Mouse (Mus musculus) forebrain, embryonic 13.5 days (tissue): ENCODE results near the gene Arhgef7. TPM values are rescaled to one million over a fixed set of nuclear protein-coding genes. Genes with fewer than 3 reads are reported as not detected.

Experiments
- ATAC-seq: fragments of 200-750 bp; cut with Nextera tagmentation; 2 replicates; pipeline ENCODE4 v1.8.0; 2017
- H3K27ac ChIP-seq: fragments of 300-500 bp; sonication (generic); 2 replicates; pipeline ENCODE4 v1.5.1; 2015; ENCODE audit warnings: inconsistent platforms, mild to moderate bottlenecking, moderate library complexity
- H3K27me3 ChIP-seq: fragments of 300-500 bp; sonication (generic); 2 replicates; pipeline ENCODE4 v1.6.1; 2015; ENCODE audit warnings: mild to moderate bottlenecking, inconsistent platforms
- H3K36me3 ChIP-seq: fragments of 300-500 bp; sonication (generic); 2 replicates; pipeline ENCODE4 v1.6.1; 2015; ENCODE audit warnings: mild to moderate bottlenecking, inconsistent platforms; ENCODE audit not compliant: poor library complexity, severe bottlenecking
- H3K4me1 ChIP-seq: fragments of 300-500 bp; sonication (generic); 2 replicates; pipeline ENCODE4 v1.6.1; 2015; ENCODE audit warnings: inconsistent platforms
- H3K4me2 ChIP-seq: fragments of 300-500 bp; sonication (generic); 2 replicates; pipeline ENCODE4 v1.6.1; 2015; ENCODE audit warnings: inconsistent platforms, mild to moderate bottlenecking, moderate library complexity
- H3K4me3 ChIP-seq: fragments of 300-500 bp; sonication (generic); 2 replicates; pipeline ENCODE4 v1.5.1; 2015; ENCODE audit warnings: mild to moderate bottlenecking, inconsistent platforms
- H3K9ac ChIP-seq: fragments of 300-500 bp; sonication (generic); 2 replicates; pipeline ENCODE4 v1.6.1; 2015; ENCODE audit warnings: mild to moderate bottlenecking, inconsistent platforms
- H3K9me3 ChIP-seq: fragments of 300-500 bp; sonication (generic); replicated peaks from 2 replicates; pipeline ENCODE4 v1.6.1; 2016; ENCODE audit warnings: inconsistent platforms
- WGBS: fragments of 180-500 bp; shearing (Covaris S2); methylation state at CpG from one replicate; pipeline ENCODE4 v1.1.7; 2015; 5-methylcytosine and 5-hydroxymethylcytosine counted together
- polyA plus RNA-seq: library from polyadenylated mRNA; unstranded; fragments of >200 nt; fragmentation: Nextera tagmentation; extraction: Ambion mirVana; gene quantifications from 2 replicates; pipeline ENCODE4 v1.2.1, GENCODE M21; 2015

Gene Arhgef7
- polyA plus RNA-seq: 58.5 and 61.8 TPM in 2 replicates

- WGBS: under 1% methylated on average over 105 of the region's 127 CpGs
These were observed at the start of gene Arhgef7 for GRCm38 (mm10) chr8:11727651-11728481. Gene Arhgef7 (plus strand): TSS chr8:11727721.

GRCm38 (mm10) chr8:11684558-11684957 is 43.0 kb upstream of the Arhgef7 start:
- H3K4me3 ChIP-seq: no peak overlapping the region
- no peak for ATAC-seq
- no peaks in the 10 kb centered on the region for H3K27me3 ChIP-seq
- no peaks in the 10 kb centered on the region for H3K36me3 ChIP-seq
- H3K9ac ChIP-seq: no peak overlapping the region
- H3K4me1 ChIP-seq: no peaks in the 10 kb centered on the region
- no peaks in the 10 kb centered on the region for H3K9me3 ChIP-seq
- H3K27ac ChIP-seq: no peak overlapping the region
- H3K4me2 ChIP-seq: no peak overlapping the region
- 92% methylated on average over 7 of the region's 7 CpGs for WGBS

More at GRCm38 (mm10) chr8:11727651-11728481, at the start of gene Arhgef7:
- H3K4me2 ChIP-seq: peak within 1 kb of the TSS; percentile 80
- H3K4me3 ChIP-seq: peak within 1 kb of the TSS; percentile 79
- peak; percentile 92 for ATAC-seq
- peaks cover 3% of the 10 kb centered on the region; the same call in 1 of the 2 replicates for H3K36me3 ChIP-seq
- no peaks in the 10 kb centered on the region for H3K9me3 ChIP-seq
- peaks cover 21% of the 10 kb centered on the region for H3K27me3 ChIP-seq
- peaks cover 33% of the 10 kb centered on the region for H3K4me1 ChIP-seq
- peak within 1 kb of the TSS; percentile 98 for H3K9ac ChIP-seq
- peak within 1 kb of the TSS; percentile 100 for H3K27ac ChIP-seq

GRCm38 (mm10) chr8:11687251-11687650 is 40.3 kb upstream of the Arhgef7 start:
- no peak overlapping the region for H3K4me2 ChIP-seq
- no peaks in the 10 kb centered on the region for H3K9me3 ChIP-seq
- no peak overlapping the region for H3K27ac ChIP-seq
- ATAC-seq: no peak
- H3K4me3 ChIP-seq: no peak overlapping the region
- no peaks in the 10 kb centered on the region for H3K36me3 ChIP-seq
- WGBS: 92% methylated on average over 5 of the region's 5 CpGs
- no peaks in the 10 kb centered on the region for H3K27me3 ChIP-seq
- no peaks in the 10 kb centered on the region for H3K4me1 ChIP-seq
- H3K9ac ChIP-seq: no peak overlapping the region

GRCm38 (mm10) chr8:11689945-11690344 is 37.6 kb upstream of the Arhgef7 start:
- no peak overlapping the region for H3K27ac ChIP-seq
- H3K4me3 ChIP-seq: no peak overlapping the region
- H3K4me1 ChIP-seq: no peaks in the 10 kb centered on the region
- H3K9ac ChIP-seq: no peak overlapping the region
- ATAC-seq: no peak
- H3K4me2 ChIP-seq: no peak overlapping the region
- 37% methylated on average over 7 of the region's 7 CpGs for WGBS
- H3K36me3 ChIP-seq: no peaks in the 10 kb centered on the region
- no peaks in the 10 kb centered on the region for H3K9me3 ChIP-seq
- H3K27me3 ChIP-seq: no peaks in the 10 kb centered on the region

GRCm38 (mm10) chr8:11691284-11691683 is 36.2 kb upstream of the Arhgef7 start:
- H3K9me3 ChIP-seq: no peaks in the 10 kb centered on the region
- ATAC-seq: no peak
- H3K4me3 ChIP-seq: no peak overlapping the region
- 91% methylated on average over 6 of the region's 6 CpGs for WGBS
- H3K4me2 ChIP-seq: no peak overlapping the region
- no peaks in the 10 kb centered on the region for H3K36me3 ChIP-seq
- no peak overlapping the region for H3K27ac ChIP-seq
- no peaks in the 10 kb centered on the region for H3K4me1 ChIP-seq
- H3K27me3 ChIP-seq: no peaks in the 10 kb centered on the region
- no peak overlapping the region for H3K9ac ChIP-seq

GRCm38 (mm10) chr8:11691761-11692160 is 35.8 kb upstream of the Arhgef7 start:
- Histone ChIP-seq H3K4me3 (no peak overlapping the region), H3K4me1 (no peaks in the 10 kb centered on the region), H3K27me3 (no peaks in the 10 kb centered on the region), H3K9me3 (no peaks in the 10 kb centered on the region), H3K36me3 (no peaks in the 10 kb centered on the region), H3K4me2 (no peak overlapping the region), H3K27ac (no peak overlapping the region), H3K9ac (no peak overlapping the region)
- no peak for ATAC-seq
- 87% methylated on average over 6 of the region's 6 CpGs for WGBS

- Histone ChIP-seq H3K27me3 (no peaks in the 10 kb centered on the region), H3K36me3 (no peaks in the 10 kb centered on the region), H3K27ac (no peak overlapping the region), H3K4me2 (no peak overlapping the region), H3K4me3 (no peak overlapping the region), H3K9me3 (no peaks in the 10 kb centered on the region), H3K4me1 (no peaks in the 10 kb centered on the region), H3K9ac (no peak overlapping the region)
- ATAC-seq: no peak
- WGBS: 92% methylated on average over 1 of the region's 1 CpGs
These were observed 35.1 kb upstream of the Arhgef7 start for GRCm38 (mm10) chr8:11692455-11692854.

- Histone ChIP-seq H3K4me2 (no peak overlapping the region), H3K9ac (no peak overlapping the region), H3K36me3 (no peaks in the 10 kb centered on the region), H3K4me1 (no peaks in the 10 kb centered on the region), H3K27me3 (no peaks in the 10 kb centered on the region), H3K9me3 (no peaks in the 10 kb centered on the region), H3K4me3 (no peak overlapping the region), H3K27ac (no peak overlapping the region)
- ATAC-seq: no peak
- 77% methylated on average over 5 of the region's 5 CpGs for WGBS
These were observed 33.5 kb upstream of the Arhgef7 start for GRCm38 (mm10) chr8:11693972-11694371.

- no peak overlapping the region for H3K9ac ChIP-seq
- H3K36me3 ChIP-seq: no peaks in the 10 kb centered on the region
- H3K27me3 ChIP-seq: no peaks in the 10 kb centered on the region
- H3K4me3 ChIP-seq: no peak overlapping the region
- H3K4me1 ChIP-seq: peaks cover 4% of the 10 kb centered on the region; the same call in 1 of the 2 replicates
- no peak for ATAC-seq
- 90% methylated on average over 3 of the region's 3 CpGs for WGBS
- H3K9me3 ChIP-seq: no peaks in the 10 kb centered on the region
- no peak overlapping the region for H3K27ac ChIP-seq
- no peak overlapping the region for H3K4me2 ChIP-seq
These were observed 31.3 kb upstream of the Arhgef7 start for GRCm38 (mm10) chr8:11696176-11696575.

GRCm38 (mm10) chr8:11697467-11697866 is 30.1 kb upstream of the Arhgef7 start:
- no peak overlapping the region for H3K27ac ChIP-seq
- peaks cover 4% of the 10 kb centered on the region; the same call in 1 of the 2 replicates for H3K4me1 ChIP-seq
- no peak overlapping the region for H3K4me3 ChIP-seq
- 86% methylated on average over 7 of the region's 7 CpGs for WGBS
- ATAC-seq: no peak
- H3K27me3 ChIP-seq: no peaks in the 10 kb centered on the region
- H3K4me2 ChIP-seq: no peak overlapping the region
- H3K36me3 ChIP-seq: no peaks in the 10 kb centered on the region
- no peak overlapping the region for H3K9ac ChIP-seq
- no peaks in the 10 kb centered on the region for H3K9me3 ChIP-seq

- H3K27me3 ChIP-seq: no peaks in the 10 kb centered on the region
- no peak overlapping the region for H3K4me2 ChIP-seq
- WGBS: 74% methylated on average over 5 of the region's 5 CpGs
- no peak overlapping the region for H3K9ac ChIP-seq
- H3K27ac ChIP-seq: no peak overlapping the region
- peaks cover 4% of the 10 kb centered on the region; the same call in 1 of the 2 replicates for H3K4me1 ChIP-seq
- no peaks in the 10 kb centered on the region for H3K9me3 ChIP-seq
- no peak for ATAC-seq
- no peaks in the 10 kb centered on the region for H3K36me3 ChIP-seq
- no peak overlapping the region for H3K4me3 ChIP-seq
These were observed 28.0 kb upstream of the Arhgef7 start for GRCm38 (mm10) chr8:11699442-11700001.
